Mouse (Mus musculus): Measurements from ENCODE around the gene Ptbp3.

- TF ChIP-seq CHD2 (IDR thresholded peaks at IDR 0.05; ENCODE audit: low read depth, low read length) (no peak), ZNF384 (IDR thresholded peaks at IDR 0.05; ENCODE audit: low read depth, low read length) (no peak)
These were observed 11.0 kb upstream of the Ptbp3 start for GRCm38 (mm10) chr4:59560141-59560540.
